Mouse (Mus musculus) heart, embryonic 15.5 days (tissue): ENCODE measurements at regions not wholly inside any gene's neighbourhood (a gene's known extent, or its start where the extent isn't known, plus 50 kb on each side); places are given as distances from the start of the nearest gene placed in this dataset.
"Not testable (repeated sequence)": the region's sequence is repeated elsewhere in the genome, so short reads cannot be mapped to it uniquely, and the experiment has no call there.

Source experiments
- ATAC-seq: fragments of 200-750 bp; cut with Nextera tagmentation; replicated peaks from 2 replicates; pipeline ENCODE4 v1.8.0; 2017; ENCODE audit warnings: low read depth, moderate TSS enrichment; ENCODE audit not compliant: insufficient number of reproducible peaks, insufficient read depth, low FRiP score
- H3K27ac ChIP-seq: fragments of 300-500 bp; sonication (generic); 2 replicates; pipeline ENCODE4 v1.5.1; 2015; ENCODE audit warnings: mild to moderate bottlenecking, inconsistent platforms
- H3K27me3 ChIP-seq: fragments of 300-500 bp; sonication (generic); 2 replicates; pipeline ENCODE4 v1.6.1; 2015; ENCODE audit warnings: inconsistent platforms
- H3K36me3 ChIP-seq: fragments of 300-500 bp; sonication (generic); 2 replicates; pipeline ENCODE4 v1.6.1; 2015; ENCODE audit warnings: mild to moderate bottlenecking, inconsistent platforms
- H3K4me1 ChIP-seq: fragments of 300-500 bp; sonication (generic); replicated peaks from 2 replicates; pipeline ENCODE4 v1.6.1; 2015; ENCODE audit warnings: inconsistent platforms
- H3K4me2 ChIP-seq: fragments of 300-500 bp; sonication (generic); 2 replicates; pipeline ENCODE4 v1.6.1; 2015; ENCODE audit warnings: inconsistent platforms, mild to moderate bottlenecking, moderate library complexity
- H3K4me3 ChIP-seq: fragments of 300-500 bp; sonication (generic); 2 replicates; pipeline ENCODE4 v1.5.1; 2015; ENCODE audit warnings: mild to moderate bottlenecking, inconsistent platforms
- H3K9ac ChIP-seq: fragments of 300-500 bp; sonication (generic); 2 replicates; pipeline ENCODE4 v1.6.1; 2015; ENCODE audit warnings: mild to moderate bottlenecking, inconsistent platforms
- H3K9me3 ChIP-seq: fragments of 300-500 bp; sonication (generic); replicated peaks from 2 replicates; pipeline ENCODE4 v1.6.1; 2016; ENCODE audit warnings: inconsistent platforms
- WGBS: fragments of 180-500 bp; shearing (Covaris S2); methylation state at CpG from one replicate; pipeline ENCODE4 v1.1.7; 2015; ENCODE audit warnings: mixed read lengths; 5-methylcytosine and 5-hydroxymethylcytosine counted together

DNA sequence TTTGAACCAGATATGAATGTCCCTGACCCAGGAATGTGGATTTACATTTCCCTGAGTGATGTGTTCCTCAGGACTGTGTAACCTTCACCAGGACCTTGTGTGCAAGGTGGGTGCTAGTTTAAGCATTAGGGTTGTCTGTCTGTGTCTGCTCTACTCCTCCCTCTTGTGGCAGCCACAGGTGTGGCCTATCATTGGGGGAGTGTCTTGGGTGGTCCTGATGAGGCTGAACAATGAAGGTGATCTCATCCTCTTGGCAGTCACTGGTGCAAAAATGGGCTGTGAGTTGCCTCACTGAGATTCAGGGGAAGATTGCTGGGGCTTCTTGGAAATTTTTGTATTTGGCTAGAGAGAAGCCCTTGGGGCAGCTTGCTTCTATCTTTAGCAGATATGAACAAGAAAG lies 179.4 kb upstream of the Ube2e1 start:
- Histone ChIP-seq H3K9me3 (no peaks in the 10 kb centered on the region), H3K27me3 (no peaks in the 10 kb centered on the region), H3K9ac (no peak overlapping the region), H3K27ac (no peak overlapping the region), H3K4me3 (no peak overlapping the region), H3K4me2 (no peak overlapping the region), H3K4me1 (no peaks in the 10 kb centered on the region), H3K36me3 (no peaks in the 10 kb centered on the region)
- no peak for ATAC-seq

DNA sequence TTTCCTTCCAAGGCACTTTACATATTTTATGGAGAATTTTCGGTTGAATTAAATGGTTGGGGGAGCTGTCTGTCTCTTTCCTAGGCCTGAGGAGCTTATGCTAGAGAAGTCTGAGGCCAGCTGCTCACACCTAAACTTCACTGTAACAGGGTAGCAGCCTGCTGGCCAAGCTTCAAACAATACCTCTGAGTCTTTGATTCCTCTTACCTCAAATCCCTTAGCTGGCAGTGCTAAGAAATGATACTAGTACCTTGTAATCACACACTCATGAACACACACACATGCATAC lies 176.6 kb upstream of the Ube2e1 start:
- H3K4me2 ChIP-seq, result no peak overlapping the region
- WGBS, result 65% methylated on average over 1 of the region's 1 CpGs
- H3K27me3 ChIP-seq, result no peaks in the 10 kb centered on the region
- no peak overlapping the region for H3K4me3 ChIP-seq
- no peaks in the 10 kb centered on the region for H3K9me3 ChIP-seq
- H3K36me3 ChIP-seq, result no peaks in the 10 kb centered on the region
- no peaks in the 10 kb centered on the region for H3K4me1 ChIP-seq
- ATAC-seq, result no peak
- H3K27ac ChIP-seq, result no peak overlapping the region
- H3K9ac ChIP-seq, result no peak overlapping the region

DNA sequence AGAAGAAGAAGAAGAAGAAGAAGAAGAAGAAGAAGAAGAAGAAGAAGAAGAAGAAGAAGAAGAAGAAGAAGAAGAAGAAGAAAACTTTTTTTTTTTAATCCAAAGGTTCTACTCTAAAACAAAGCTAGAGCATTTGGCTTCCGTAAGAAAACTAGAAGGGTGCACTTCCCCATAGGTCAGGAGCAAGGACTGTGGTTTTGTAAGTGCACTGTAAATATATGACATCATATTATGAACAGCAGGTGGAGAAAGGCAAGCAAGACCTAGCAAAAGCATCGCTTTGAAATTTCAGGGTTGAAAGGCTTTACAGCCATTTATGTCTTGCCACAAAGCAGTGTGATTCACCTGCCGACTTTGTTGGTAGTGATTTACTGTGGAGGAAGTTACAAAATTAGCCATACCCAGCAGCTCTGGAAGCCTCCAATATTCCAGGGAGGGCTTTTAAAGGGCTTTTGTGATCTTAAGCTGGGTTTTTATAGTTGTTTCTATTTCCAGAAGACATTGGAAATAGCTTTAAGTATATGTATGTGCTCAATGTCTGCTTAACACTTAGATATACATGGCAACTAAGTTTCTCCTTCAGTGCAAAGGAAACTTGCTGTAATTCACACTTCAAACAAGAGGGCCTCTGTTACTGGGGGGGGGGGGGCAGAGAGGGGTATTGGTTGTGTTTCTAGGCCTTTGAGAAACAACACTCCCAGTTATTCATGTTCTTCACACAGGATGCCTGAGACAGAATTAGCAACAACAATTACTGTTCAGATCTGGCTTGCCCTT lies 176.1 kb upstream of the Ube2e1 start:
- Histone ChIP-seq H3K36me3 (no peaks in the 10 kb centered on the region), H3K4me2 (no peak overlapping the region), H3K9ac (no peak overlapping the region), H3K27me3 (no peaks in the 10 kb centered on the region), H3K27ac (no peak overlapping the region), H3K4me3 (no peak overlapping the region), H3K9me3 (no peaks in the 10 kb centered on the region), H3K4me1 (no peaks in the 10 kb centered on the region)
- ATAC-seq, result no peak
- 64% methylated on average over 3 of the region's 3 CpGs for WGBS

DNA sequence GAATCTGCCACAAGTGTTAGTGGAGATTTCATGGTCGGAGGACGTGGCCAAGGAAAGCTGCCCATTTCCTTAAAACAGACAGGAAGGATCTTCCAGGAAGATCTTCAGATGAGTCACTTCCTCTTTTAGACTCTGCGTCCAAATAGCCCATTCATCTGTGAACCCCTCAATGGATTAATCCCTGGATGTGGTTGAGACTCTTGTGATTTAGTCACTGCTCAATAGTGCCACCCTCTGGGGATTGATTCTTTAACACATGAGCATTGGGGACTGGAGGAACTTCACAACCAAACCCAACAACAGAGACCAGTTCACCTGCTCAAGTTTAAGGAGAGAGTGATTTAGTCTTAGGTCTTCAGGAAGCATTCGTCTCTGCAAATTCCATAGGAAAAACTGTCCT lies 174.5 kb upstream of the Ube2e1 start:
- 56% methylated on average over 4 of the region's 4 CpGs for WGBS
- H3K27ac ChIP-seq, result no peak overlapping the region
- no peak overlapping the region for H3K9ac ChIP-seq
- no peaks in the 10 kb centered on the region for H3K36me3 ChIP-seq
- H3K9me3 ChIP-seq, result no peaks in the 10 kb centered on the region
- H3K4me1 ChIP-seq, result no peaks in the 10 kb centered on the region
- no peak for ATAC-seq
- no peaks in the 10 kb centered on the region for H3K27me3 ChIP-seq
- no peak overlapping the region for H3K4me2 ChIP-seq
- no peak overlapping the region for H3K4me3 ChIP-seq

DNA sequence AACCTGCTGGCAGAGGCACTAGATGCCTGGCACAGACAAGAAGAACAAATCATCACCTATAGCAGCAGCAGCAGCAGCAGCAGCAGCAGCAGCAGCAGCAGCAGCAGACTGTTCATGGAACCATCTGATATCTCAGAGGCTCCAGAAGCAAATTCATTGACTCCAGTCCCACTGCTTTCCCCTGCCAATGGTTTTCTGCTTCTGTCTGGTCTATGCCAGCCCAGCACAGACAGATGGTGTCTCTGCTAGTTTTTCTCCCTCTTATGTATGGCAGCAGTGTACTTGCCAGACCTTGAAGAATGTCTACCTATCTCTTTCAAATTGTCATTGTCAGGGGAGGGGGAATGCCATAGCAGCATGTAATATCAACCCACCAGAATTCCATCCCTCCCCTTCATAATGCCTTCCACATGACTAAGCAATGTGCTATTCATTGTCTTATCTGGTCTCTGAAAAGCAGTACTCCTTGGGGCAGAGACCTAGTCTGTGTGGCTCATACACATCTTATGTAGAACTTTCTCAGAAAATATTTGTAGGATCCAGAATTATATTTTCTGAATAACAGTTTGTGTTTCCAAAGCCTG lies 168.7 kb upstream of the Ube2e1 start:
- no peaks in the 10 kb centered on the region for H3K36me3 ChIP-seq
- H3K4me2 ChIP-seq, result no peak overlapping the region
- H3K9ac ChIP-seq, result no peak overlapping the region
- H3K9me3 ChIP-seq, result no peaks in the 10 kb centered on the region
- no peaks in the 10 kb centered on the region for H3K27me3 ChIP-seq
- H3K27ac ChIP-seq, result no peak overlapping the region
- H3K4me3 ChIP-seq, result no peak overlapping the region
- no peaks in the 10 kb centered on the region for H3K4me1 ChIP-seq
- no peak for ATAC-seq

DNA sequence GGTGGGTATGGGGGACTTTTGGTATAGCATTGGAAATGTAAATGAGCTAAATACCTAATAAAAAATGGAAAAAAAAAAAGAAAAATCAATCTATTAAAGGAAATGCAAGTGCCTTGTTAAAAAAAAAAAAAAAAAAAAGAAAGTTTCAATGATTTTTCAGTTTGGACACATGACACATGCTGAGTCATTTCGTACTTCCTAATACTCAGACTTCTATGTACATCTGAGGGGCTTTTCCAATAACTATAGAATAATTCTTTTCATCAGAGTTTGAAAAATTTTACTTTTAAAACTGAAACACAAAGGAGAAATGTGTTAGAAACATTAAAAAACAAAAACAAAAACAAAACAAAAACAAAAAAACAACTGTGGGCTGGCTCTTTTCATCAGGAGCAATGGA lies 162.4 kb upstream of the Ube2e1 start:
- ATAC-seq, result no peak
- H3K36me3 ChIP-seq, result no peaks in the 10 kb centered on the region
- H3K4me2 ChIP-seq, result no peak overlapping the region
- no peak overlapping the region for H3K27ac ChIP-seq
- WGBS, result 77% methylated on average over 1 of the region's 1 CpGs
- no peak overlapping the region for H3K9ac ChIP-seq
- H3K27me3 ChIP-seq, result no peaks in the 10 kb centered on the region
- H3K4me1 ChIP-seq, result no peaks in the 10 kb centered on the region
- no peak overlapping the region for H3K4me3 ChIP-seq
- no peaks in the 10 kb centered on the region for H3K9me3 ChIP-seq

DNA sequence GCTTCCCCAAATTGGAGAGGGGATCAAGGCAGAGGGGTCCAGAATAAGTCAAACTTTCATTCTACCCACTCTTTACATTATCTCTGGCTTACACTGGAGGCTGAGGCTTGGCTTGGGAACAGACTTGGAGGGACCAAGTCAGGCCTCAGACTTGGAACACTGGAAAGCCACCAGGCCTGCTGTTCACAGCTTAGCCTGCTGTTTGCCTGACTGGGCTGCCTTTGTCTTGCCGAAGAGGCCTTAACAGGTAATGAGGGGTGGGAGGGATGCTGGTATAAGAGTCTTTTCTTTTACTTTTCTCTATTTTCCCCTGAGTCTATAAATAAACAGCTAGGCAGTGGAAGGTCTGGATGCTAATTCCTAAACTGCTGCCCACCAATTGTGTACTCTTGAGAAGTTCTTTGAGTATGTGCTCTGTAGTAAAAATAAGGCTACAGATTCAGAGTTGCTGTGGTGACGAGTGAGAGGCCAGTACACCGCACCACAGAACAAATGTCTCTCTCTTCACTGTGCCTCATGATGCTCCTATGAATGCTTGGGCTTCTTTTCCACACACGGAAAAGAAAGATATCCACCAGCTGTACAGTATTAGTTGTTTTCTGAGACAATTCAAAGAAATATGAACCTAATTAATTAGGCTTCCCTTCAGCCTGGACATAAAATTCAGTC lies 154.6 kb upstream of the Ube2e1 start:
- H3K4me3 ChIP-seq, result no peak overlapping the region
- H3K4me2 ChIP-seq, result no peak overlapping the region
- no peak overlapping the region for H3K27ac ChIP-seq
- 75% methylated on average over 4 of the region's 4 CpGs for WGBS
- H3K36me3 ChIP-seq, result no peaks in the 10 kb centered on the region
- no peak overlapping the region for H3K9ac ChIP-seq
- no peaks in the 10 kb centered on the region for H3K9me3 ChIP-seq
- H3K27me3 ChIP-seq, result no peaks in the 10 kb centered on the region
- no peak for ATAC-seq
- H3K4me1 ChIP-seq, result no peaks in the 10 kb centered on the region

DNA sequence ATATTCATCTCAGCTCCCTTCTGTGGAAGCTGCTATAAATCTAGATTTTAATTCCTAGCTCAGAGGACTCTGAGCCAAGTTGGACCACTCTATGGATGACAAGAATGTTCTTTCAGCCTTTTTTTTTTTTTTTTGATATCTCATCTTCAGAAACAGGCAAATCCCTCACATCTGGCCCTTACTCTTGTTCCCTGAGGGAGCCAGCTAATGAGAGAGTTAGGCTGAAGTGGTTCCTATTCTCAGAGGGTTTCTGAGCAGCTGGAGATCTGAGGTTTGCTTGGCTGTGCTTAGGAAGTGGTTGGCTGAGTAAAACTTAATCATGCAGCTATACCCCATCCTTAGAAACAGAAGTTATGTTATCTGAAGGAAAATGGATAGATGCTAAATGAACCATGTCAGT lies 153.9 kb upstream of the Ube2e1 start:
- no peaks in the 10 kb centered on the region for H3K9me3 ChIP-seq
- H3K4me2 ChIP-seq, result no peak overlapping the region
- H3K4me3 ChIP-seq, result no peak overlapping the region
- no peak overlapping the region for H3K27ac ChIP-seq
- no peaks in the 10 kb centered on the region for H3K4me1 ChIP-seq
- no peaks in the 10 kb centered on the region for H3K27me3 ChIP-seq
- H3K9ac ChIP-seq, result no peak overlapping the region
- no peaks in the 10 kb centered on the region for H3K36me3 ChIP-seq
- ATAC-seq, result no peak

DNA sequence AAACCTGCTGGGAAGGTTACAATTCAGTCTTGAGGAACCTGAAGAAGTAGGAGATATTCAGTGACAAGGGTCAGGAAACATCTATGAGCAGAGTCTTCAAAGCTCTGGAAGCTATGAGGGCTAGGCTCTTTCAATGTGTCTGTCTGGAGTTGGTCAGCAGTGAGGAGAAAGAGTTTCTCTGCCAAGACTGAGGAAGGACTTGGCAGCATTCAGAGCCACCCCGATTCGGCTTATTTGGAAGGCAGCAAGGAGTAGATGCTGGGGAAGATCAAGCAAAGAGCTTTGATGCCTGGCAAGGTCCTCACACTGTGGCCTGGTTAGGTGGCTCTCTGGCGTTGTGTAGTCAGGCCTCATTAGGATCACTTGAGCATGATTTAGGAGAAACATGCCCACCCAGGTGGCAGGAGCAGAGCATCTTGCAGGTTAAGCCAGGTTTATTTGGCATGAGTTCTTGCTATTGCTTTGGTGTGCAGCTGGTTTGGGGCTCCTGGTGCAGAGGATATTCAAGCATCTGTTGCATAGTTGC lies 145.2 kb upstream of the Ube2e1 start:
- 76% methylated on average over 3 of the region's 3 CpGs for WGBS
- no peak overlapping the region for H3K4me2 ChIP-seq
- H3K4me3 ChIP-seq, result no peak overlapping the region
- H3K27me3 ChIP-seq, result no peaks in the 10 kb centered on the region
- H3K4me1 ChIP-seq, result no peaks in the 10 kb centered on the region
- H3K9ac ChIP-seq, result no peak overlapping the region
- H3K9me3 ChIP-seq, result no peaks in the 10 kb centered on the region
- no peak overlapping the region for H3K27ac ChIP-seq
- H3K36me3 ChIP-seq, result no peaks in the 10 kb centered on the region
- no peak for ATAC-seq

DNA sequence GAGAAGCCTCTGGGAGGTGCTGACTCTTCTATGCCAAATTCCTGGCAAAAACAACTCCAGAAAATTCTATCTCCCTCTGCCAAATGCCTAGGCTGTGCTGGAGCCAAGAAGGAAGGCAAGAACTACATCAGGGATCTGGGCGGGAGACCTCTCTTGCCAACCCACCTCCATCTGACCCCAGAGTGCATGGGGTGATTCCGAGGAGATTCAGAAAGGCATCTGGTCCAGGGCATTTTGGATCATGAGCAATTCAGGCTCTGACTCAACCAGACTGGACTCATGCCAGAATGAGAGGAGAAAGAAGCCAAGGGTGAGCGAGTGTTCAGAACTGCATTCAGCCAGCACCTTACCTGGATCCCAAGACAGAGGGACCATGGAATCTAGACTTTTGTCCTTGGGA lies 137.0 kb upstream of the Ube2e1 start:
- Histone ChIP-seq H3K9ac (no peak overlapping the region), H3K27me3 (no peaks in the 10 kb centered on the region), H3K4me1 (no peaks in the 10 kb centered on the region), H3K9me3 (no peaks in the 10 kb centered on the region), H3K27ac (no peak overlapping the region), H3K4me3 (no peak overlapping the region), H3K4me2 (no peak overlapping the region), H3K36me3 (no peaks in the 10 kb centered on the region)
- no peak; the same call in 1 of the 2 replicates for ATAC-seq
- 62% methylated on average over 3 of the region's 3 CpGs for WGBS

DNA sequence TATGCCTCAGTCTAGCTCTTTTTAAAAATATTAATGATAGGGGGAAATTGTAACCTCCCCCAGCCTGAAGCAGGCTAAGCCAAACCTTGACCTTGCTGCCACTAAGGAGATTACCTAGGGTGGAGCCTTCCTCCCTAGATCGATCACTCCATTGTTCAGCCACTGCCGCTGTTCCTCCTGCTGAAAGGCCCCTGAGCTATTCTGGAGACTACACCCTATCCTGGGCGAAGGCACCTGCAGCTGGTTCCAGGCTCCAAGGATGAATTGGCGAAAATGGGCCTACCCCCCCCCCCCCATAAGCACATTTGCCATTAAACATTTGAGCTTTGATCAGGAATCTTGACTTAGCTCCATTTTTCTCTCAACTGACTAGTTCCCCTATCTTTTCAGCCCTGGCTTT lies 135.2 kb upstream of the Ube2e1 start:
- H3K4me2 ChIP-seq, H3K27ac ChIP-seq, H3K4me1 ChIP-seq, H3K9me3 ChIP-seq, ATAC-seq, H3K4me3 ChIP-seq, H3K9ac ChIP-seq, H3K36me3 ChIP-seq, H3K27me3 ChIP-seq: not testable (repeated sequence)
- WGBS, result 71% methylated on average over 4 of the region's 4 CpGs

DNA sequence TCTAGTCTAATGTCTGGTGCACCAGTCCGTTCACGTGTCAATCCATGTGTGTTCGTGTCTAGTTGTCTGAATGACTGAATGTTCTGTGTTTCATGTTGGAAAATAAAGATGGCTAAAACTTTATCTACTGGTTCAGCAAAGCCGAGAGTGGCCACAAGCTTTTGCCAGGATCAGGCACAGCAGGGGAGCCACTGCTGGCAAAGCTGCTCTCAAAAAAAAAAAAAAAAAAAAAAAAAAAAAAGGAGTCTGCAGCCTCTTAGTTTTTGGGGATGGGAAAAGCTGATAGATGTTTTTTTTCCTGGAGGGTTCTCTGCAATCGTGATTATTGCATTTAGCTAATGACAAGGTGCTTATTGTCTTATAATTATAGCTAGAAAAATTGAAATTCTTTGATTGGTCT lies 132.5 kb upstream of the Ube2e1 start:
- not testable (repeated sequence) for H3K9ac ChIP-seq, H3K27me3 ChIP-seq, H3K4me3 ChIP-seq, H3K4me1 ChIP-seq, H3K27ac ChIP-seq, H3K9me3 ChIP-seq, ATAC-seq, H3K36me3 ChIP-seq
- H3K4me2 ChIP-seq, result peak overlapping the region; percentile 51
- WGBS, result 26% methylated on average over 5 of the region's 5 CpGs
